Mouse (Mus musculus): ENCODE results near the gene Optc.
A peak's percentile ranks its signal among the peaks of the same experiment; 100 is the strongest.

The Optc gene

DNA sequence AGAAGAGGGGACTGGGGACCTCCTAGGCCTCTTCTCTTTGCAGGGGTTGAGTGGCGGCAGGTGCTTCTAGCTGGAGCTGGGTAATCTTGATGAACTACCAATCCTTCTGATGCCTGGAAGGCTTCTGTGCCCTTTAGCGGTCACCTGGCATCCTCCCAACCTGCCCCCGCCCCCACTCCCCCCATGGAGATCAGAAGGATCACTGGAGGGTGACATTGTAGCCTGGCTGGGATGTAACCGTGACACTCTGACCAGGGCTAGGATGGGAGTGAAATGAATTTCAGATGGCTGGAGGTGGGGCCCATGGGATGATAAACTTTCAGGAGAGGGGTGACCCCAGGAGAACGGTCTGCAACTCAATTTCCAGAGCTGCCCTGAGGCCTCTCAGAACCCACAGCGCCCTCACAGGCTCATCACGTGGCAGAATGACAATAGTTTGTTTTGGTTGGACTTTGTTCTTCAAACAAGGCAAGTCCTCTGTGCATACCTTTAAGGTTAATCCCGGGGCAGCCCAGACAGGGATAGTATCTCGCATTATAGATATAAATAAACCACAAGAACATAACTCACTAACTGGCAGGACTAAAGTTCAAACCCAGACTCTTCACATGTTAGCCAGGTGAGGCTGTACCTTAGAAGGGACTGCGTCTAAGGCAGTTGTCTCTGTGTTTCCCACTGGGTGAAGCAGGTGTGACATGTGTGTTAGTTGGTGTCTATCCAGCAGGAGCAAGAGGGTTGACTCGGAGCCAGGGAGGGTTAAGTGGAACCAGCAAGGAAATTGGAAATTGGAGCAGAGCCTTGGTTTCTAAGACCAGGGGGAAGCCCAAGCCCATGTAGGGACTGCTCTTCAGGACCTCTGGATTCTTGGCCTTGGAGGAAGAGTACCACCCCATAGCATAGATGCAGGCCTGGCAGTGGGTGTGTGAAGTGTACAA is 25.2 kb downstream of the Optc start:
- no peak for ATAC-seq (ENCODE audit: low TSS enrichment)

DNA sequence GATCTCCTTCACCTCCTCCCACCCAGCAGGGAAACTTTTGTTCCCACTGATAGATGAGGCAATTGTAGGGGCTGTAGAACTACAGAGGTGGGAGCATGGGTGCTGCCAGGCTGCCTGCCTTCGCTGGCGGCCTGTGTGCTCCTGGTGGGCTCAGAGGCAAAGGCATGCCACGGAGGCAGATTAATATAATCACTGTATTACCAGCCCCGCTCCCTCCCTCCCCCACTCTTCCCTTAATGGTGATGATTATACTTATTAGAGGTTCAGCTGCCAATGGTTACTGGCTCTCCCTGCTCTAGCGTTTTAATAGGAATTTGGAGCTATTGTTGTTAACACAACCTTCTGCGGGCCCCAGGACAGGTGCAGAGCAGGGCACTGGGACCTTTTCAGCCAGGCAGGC is 26.0 kb downstream of the Optc start:
- ATAC-seq (ENCODE audit: low TSS enrichment) = no peak

DNA sequence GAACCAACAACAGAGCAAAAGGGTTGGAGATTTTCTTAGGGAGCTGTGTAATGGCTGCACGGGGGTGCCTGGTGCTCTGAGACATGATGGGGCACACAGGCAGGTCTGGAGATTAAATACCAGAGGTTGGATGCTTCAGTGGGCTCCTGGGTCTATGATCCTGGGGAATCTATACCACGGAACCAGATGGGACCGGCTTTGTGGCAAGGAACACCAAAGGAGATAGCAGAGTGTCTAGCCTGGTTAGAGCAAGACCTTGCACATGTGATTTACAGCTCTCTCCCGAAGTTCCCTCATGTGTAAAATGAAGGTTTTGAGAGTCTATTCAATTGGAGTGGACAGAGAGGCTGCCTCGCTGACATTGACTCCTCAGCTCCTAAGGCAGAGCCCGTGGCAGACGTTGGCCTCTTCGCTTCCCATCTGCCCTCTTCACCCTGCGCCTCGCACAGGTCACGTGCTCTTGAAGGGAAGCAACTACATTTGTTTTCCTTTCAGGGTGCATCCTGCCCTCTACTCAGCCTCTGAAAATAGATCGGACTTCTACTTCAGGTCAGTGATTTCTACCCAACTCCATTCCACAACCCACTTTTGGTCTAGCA is 28.9 kb downstream of the Optc start:
- no peak for ATAC-seq (ENCODE audit: low TSS enrichment)

DNA sequence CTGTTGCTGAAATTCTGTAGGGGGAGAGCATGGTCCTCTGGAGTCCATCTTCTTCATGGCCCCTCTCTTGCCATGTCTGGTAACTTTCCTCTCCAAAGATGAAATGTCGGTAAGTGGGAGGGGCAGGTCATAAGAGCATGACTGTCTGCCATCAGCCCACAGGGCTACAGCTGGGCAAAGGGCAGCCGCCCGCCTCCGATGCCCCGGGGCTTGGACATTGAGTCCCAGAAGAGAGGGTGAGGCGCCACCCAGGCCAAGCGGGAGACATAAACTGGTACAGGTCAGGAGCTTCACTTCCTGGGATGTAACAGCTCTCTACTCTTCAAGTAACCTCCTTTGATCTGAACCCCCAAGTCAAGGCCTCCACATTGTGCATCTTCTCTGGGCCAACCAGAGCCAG is 30.9 kb downstream of the Optc start:
- no peak for ATAC-seq (ENCODE audit: low TSS enrichment)

GRCm38 (mm10) chr1:133873086-133873813 is 34.5 kb downstream of the Optc start:
- peak; percentile 46 for ATAC-seq (ENCODE audit: low TSS enrichment)

GRCm38 (mm10) chr1:133871241-133871640 is 36.6 kb downstream of the Optc start:
- ATAC-seq (ENCODE audit: low TSS enrichment) = 0 out of 2 replicates have a peak, but pooled peaks have one; percentile 50

DNA sequence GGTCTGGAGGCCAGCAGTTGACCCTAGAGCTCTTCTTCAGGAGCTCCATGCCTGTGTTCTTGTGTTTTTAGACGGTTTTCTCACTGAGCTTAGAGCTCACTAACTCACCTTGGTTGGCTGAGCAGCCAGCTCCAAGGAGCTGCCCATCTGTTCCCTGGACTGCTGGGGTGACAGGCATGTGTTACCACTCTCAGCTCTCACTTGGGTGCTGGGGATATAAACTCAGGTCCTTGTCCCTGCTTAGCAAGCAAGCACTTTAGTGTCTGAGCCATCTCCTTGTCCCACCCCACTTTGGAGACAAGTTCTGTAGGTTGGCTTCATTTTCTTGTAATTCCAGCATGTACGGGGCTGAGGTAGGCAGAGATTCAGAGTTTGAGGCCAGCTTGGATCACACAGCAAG is 38.6 kb downstream of the Optc start:
- no peak for ATAC-seq (ENCODE audit: low TSS enrichment)

DNA sequence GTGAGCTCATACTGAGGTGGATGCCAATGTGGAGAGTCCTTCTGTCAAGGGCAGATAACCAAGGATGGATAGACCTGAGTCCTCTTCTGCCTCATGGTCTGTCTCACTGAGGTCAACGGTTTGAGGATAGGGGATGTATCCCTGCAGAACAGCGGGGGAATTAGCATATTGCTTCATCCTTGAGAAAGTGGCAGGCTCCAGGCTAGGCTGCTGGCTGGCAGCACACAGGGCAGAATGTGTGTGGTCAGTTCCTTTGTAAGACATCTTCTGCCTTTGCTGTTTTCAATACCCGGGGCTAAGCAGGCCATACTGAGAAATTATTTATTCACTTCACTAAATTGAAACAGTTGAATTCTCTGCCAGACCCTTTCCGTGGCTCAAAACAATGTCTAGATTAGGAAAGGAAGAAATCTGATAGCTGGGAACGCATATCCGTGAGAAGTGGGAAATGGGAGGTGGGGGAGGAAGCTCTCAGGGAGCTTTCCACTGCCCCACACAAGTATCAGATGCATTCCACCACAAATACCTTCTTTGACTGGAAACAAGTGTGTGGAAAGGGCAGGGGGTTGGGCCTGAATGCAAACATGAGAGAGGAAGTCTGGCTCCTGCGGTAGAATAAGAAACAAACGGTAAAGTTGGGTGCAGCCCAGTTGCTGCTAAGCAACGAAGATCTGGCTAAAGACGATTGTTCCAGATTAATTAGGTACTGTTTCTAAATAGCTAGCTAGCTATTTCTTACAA is 44.4 kb downstream of the Optc start:
- ATAC-seq (ENCODE audit: low TSS enrichment) = peak; percentile 16; the same call in 1 of the 2 replicates

- ATAC-seq (ENCODE audit: low TSS enrichment) = no peak
Observed at GRCm38 (mm10) chr1:133861028-133861427, 46.8 kb downstream of the Optc start.

DNA sequence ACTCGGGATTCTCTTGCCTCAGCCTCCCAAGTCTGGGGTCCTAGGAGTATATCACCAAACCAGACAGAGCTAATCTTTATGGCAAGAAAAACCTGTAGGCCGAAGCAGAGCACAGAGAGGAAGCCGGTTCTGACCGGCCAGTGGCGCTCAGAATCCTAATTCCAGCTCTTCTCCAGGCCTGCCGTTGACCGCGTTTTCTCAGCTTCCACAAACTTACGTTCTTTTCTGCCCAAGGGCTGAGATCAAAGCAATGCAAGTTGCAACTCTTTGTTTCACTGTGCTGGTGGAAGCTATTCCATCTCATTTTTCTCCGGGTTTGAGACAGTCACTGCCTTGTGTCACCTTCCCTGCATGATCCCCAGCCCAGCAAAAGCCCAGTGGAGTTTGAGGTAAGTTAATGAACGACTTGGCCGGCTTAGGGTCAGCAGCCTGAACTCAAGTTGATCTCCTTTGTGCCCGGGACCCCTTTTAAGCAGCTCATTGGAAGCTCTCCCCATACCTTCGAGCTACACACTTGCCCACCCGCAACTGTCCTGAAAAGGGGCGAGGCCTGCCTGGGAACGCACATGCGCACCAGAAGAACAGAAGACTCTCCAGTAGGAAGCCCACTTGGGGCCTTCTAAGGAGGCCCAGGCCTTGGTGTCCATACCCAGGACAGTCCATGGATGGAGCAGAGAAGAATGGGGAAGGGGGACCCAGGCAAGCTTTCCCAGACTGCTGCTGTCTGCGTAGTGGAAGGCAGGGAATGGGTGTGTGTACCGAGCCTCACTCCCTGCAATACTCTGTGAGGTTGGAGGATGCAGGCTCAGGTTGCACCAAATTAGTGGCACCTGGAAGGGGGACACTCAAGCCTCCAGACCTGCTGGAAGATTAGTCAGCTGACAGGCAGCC is 47.7 kb downstream of the Optc start:
- ATAC-seq (ENCODE audit: low TSS enrichment) = no peak

DNA sequence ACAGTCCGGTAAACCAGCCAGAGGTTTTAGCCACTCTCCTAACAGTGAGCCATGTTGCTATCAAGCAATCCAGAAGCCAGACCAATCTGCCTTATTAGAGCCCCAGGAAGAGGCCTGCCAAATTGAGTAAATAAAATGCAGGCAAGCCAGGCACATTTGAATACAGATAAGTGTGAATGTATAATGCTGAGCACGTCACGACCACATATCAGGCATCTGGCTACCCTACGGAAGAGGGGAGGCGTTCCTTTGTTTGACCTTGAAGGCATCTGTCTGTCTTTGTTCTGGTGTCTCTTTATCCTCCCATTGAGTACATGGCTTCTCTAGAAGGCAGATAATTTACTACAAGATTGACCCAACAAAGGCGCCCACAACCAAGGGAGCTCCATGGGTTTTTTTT is 48.5 kb downstream of the Optc start:
- ATAC-seq (ENCODE audit: low TSS enrichment) = no peak

GRCm38 (mm10) chr1:133857781-133858180 is 50.0 kb downstream of the Optc start:
- no peak for ATAC-seq (ENCODE audit: low TSS enrichment)

DNA sequence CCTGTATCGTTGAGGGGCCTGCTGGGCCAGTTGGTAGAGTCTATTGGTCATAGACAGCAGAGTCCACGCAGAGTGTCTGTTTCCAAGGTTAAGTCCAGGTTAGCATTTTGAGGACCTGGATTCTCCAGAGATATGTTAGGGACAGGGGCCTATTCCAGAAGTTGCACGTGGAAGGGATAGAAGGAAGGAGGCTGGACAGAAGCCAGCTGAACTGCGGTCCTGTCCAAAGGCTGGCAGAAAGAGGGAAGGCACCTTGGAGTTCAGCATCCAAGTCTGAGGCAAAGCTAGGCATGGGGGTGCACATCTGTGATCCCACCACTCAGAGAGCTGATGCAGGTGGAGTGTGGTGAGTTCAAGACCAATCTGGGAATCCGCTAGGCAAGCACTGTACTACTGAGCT is 50.6 kb downstream of the Optc start:
- ATAC-seq (ENCODE audit: low TSS enrichment) = no peak

DNA sequence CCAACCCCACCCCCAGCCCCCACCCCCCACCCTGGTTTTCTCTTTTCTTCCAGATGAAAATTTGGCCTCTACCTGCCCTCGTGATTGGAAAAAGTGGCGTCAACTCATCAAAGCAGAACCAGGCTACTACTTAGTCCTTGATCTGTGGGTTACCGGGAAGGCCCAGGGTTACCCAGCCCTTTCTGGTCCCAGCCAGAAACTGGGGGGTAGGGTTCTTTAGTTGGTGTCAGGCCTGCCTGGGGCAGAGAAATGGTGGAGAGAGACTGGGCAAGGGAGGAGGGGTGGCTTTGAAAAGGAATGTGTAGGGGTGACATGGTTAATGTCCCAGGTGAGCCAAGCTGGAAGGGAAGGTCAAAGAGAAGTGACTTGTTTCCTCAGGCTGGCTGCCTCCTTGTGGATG is 51.1 kb downstream of the Optc start:
- ATAC-seq (ENCODE audit: low TSS enrichment) = no peak

DNA sequence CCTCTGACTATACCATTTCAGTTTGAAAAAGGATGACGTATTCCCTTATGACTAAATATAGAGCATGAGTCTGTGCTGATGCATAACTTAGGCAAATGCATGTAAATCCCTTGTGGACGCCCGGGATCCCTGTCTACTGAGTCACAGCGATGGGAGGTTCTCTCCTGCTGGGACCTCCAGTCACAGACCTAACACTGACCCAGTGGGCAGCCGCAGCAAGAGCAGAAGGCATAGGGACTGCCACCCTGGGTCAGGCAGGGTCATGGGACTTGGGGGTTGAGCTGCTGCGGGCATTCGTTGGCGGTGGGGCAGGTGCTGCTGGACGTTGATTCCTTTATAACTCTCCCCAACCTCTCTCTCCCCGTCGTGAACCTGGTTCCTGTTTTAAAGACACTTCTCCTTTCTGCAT is 51.7 kb downstream of the Optc start:
- ATAC-seq (ENCODE audit: low TSS enrichment) = peak; percentile 72

GRCm38 (mm10) chr1:133855274-133856017 is 52.4 kb downstream of the Optc start:
- ATAC-seq (ENCODE audit: low TSS enrichment) = peak; percentile 69

- ATAC-seq (ENCODE audit: low TSS enrichment) = peak; percentile 55
Observed at GRCm38 (mm10) chr1:133854421-133855273, 53.2 kb downstream of the Optc start.
